Mouse (Mus musculus) heart, adult 18-20 months (tissue): ENCODE measurements around the gene Fiz1. TPM values are rescaled to one million over a fixed set of nuclear protein-coding genes. Genes with fewer than 3 reads are reported as not detected.

Experiments
- DNase-seq, 2 experiments: peaks; one replicate each; pipeline ENCODE4 v3.0.0; 2021 to 2022; ENCODE audit warnings: mixed read lengths in 1 of 2
- long read RNA-seq, 2 experiments: library from polyadenylated mRNA; stranded (forward); transcript quantifications; one replicate each; pipeline ENCODE4 v2.0.0; 2021
- total RNA-seq, 2 experiments: library from RNA; stranded (reverse); gene quantifications; 2 replicates each; pipeline ENCODE4 v1.2.3; 2021

The Fiz1 gene
- total RNA-seq: 10 to 100 TPM; 16.2 to 17.0 TPM
- long read RNA-seq, experiment 1, transcript Fiz1-201 (3 exons, 2,546 nt): major isoform, 10 of 15 reads
- long read RNA-seq, experiment 1, partial matches to known transcripts: 0 of 15 reads
- long read RNA-seq, experiment 1, other reads (novel, unspliced or antisense): 3 of 15 reads
- long read RNA-seq, experiment 2, transcript Fiz1-201 (3 exons, 2,546 nt): major isoform, 8 of 10 reads
- long read RNA-seq, experiment 2, partial matches to known transcripts: 0 of 10 reads
- long read RNA-seq, experiment 2, other reads (novel, unspliced or antisense): 1 of 10 reads

GRCm38 (mm10) chr7:5014251-5015117, at the start of gene Fiz1, which contains the start of gene Zfp524:
TSS of gene Fiz1 (minus strand) at chr7:5014697.
TSS of gene Zfp524 (plus strand) at chr7:5014415.
- DNase-seq: peak; percentile 96 to 100

DNA sequence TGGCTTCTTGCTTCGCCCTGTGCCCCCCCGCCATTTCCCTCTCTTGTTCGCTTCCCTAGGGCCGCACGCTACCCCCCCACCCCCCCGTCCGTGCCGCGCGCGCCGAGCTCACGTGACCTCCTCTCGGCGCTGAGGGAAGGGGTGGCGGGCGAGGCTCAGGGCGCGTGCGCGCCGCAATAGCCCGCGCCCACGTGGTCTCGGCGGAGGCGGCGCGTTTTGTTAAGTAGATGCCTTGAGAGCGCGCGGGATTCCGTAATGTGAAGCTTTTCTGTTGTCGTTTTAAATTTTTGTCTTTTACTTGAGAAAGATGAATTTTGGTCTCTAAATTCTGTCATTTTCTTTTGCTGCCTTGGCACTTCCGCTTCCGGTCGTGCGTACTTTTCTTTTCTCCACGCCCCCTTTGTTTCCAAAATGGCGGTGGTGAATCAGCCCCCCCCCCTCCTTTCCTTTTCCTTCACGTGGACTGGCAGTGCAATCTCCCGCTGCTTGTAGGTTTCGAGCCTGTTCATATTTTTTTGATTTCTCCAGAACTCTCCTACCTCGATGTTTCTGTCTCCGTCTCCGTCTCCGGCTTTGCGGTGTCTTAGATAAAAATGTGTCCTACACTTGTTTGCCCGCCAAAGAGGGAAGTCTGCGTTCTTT, 48.0 kb upstream of the Fiz1 start:
- DNase-seq: peak; percentile 77 to 82

DNA sequence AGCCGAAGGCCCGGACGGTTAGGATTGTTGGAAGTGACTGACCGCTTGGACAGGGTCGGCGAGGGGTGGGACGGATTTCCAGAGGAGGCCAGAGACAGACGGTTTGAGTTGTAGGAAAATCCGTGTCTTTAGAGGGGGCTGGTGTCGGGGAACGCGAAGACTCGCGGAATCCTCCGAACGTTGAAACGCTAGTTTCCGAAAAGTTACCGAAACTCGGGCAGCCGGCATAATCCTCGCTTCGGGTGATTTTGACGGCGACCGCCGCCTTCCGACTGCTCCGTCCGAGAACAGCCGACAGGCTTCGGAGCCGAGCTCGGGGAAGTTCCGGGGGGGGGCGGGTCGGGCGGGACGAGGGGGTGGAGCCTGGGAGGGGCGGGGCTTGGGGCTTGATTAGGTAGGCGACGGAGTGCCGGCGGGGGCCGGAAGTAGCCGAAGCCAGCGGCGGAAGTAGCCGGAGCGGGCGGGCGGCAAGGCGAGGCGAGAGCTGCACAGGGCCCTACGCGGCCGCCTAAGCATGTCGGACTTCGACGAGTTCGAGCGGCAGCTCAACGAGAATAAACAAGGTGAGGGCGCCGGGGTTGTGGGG, 47.4 kb upstream of the Fiz1 start, which contains the start of gene U2af2:
Gene U2af2, plus strand, starts transcription at position 370 of the 586 bp plus-strand sequence.
- DNase-seq: peak; percentile 94 to 95

DNA sequence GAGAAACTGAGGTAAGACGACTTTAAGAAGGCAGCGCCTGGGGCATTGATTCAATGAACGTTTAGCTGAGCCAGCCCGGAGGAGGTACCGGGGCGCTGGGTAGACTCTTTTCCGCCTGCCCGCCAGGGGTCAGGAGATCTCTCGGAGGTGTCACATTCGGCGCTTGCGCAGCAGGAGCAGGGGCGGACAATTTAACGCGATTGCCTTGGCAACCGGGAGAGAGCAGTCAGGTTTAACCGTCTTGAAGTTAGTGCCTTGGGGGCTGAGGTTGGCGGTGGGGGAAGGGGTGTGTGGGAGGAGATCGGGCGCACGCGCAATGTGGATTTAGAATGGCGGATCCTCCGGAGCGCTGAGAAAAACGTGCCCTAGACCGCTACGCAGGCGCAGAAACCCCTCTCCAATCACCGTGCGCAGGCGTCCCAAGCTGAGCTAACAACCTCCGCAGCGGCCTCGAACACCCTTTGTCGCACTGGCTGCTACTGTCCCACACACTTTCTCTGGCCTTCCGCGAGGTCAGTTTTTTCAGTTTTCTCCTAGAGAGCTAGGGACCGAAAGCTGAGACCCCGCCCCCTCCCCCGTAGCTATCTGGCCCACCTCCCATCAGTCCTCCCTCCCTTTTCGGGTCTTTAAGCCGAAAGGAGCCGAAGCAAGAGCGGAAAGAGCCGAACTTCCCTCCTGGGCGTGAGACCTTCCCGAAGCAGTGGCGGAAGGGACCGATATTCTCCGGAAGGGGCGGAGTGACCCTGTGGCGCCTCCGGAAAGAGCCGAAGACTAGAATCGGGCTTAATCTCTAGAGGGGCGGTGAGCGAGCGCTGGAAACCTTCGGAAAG, 46.7 kb upstream of the Fiz1 start:
- peak; percentile 98 to 100 for DNase-seq

DNA sequence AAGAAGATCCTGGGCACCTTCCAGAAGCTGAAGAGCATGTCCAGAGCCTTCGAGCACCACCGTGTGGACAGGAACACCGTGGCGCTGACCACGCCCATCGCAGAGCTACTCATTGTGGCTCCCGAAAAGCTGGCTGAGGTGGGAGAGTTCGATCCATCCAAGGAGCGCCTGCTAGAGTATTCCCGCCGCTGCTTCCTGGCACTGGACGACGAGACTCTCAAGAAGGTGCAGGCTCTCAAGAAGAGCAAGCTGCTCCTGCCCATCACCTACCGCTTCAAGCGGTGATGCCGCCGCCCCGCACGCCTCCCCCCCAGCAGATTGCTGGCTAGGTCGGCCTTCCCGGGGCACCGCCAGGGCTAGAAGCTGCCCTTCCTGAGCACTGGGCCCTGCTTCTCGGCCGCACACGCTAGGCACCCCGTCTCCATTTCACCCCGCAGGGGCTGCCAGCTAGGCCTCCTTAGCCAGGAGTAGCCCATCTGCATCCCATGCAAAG, 45.8 kb upstream of the Fiz1 start:
- DNase-seq: peak; percentile 85

DNA sequence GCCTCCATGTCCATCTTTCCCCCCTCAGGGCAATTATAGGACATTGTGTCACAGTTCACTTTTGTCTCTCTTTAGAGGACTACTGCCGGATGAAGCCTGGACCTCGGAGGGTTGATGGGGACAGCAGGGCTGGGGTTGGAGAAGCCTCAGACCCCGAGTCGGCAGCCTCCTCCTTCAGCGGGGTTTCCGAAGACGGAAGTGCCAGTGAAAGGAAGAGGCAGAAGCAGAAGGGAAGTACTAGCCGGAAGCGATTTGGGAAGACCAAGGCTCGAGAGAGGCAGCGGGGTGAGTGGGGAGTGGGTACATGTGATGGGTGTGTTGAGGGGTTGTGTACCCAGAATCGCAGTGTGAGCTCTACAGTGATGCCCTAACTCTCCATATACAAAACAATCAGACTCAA, 44.9 kb upstream of the Fiz1 start:
- DNase-seq: peak in 1 of 2 experiments; percentile 41

GRCm38 (mm10) chr7:5058631-5059030, 44.1 kb upstream of the Fiz1 start:
- no peak for DNase-seq

- no peak for DNase-seq
Measured at GRCm38 (mm10) chr7:5057804-5058203, 43.3 kb upstream of the Fiz1 start.

DNA sequence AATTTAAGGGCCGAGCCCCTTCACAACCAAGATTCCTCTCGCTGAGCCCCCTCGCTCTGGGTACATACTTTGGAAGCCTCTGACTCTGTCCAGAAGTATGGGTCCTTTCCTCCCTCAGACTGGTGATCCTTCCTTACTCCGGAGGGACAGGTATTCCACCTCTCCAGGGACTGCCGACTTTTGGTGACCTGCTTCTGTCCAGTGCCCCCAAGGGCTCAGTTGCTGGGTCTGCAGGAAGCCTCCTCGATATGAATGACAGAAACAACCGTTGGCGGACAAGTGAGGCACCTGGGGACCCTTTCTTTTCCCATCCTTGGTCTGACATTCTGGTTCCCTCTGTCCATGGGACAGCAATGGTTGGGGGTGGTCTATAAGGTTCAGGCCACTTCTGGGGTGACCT, 42.9 kb upstream of the Fiz1 start:
- no peak for DNase-seq

DNA sequence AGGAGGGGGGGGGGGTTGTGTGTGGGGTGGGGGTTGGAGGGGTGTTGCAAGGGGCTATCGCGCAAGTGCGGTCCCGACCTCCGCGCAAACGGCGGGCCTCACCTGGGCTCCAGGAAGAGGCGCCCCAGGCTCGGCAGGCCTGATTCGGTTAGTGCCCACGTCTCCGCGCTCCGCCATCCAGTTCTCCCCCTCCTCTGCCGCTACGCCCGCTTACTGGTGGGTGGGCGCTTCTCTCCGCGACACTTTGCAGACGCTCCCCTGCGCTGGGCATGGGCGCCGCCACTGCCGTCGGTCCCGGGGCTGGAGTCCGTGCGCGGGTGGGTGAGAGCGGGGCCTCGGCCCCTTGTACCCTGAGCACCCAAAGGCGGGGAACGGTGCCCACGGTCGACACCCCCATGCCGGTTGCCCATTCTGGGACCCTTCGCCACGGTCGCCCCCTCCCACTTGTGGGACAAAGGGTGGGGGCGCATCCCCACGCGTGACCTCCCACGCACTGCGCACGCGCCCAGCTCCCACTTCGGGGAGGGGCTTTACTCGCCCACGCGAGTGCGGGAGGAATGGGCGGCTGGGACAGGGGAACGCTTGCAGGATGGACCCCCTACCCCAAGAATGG, 42.3 kb upstream of the Fiz1 start:
- no peak for DNase-seq

- no peak for DNase-seq
Measured at GRCm38 (mm10) chr7:5053456-5054179, 39.1 kb upstream of the Fiz1 start.

DNA sequence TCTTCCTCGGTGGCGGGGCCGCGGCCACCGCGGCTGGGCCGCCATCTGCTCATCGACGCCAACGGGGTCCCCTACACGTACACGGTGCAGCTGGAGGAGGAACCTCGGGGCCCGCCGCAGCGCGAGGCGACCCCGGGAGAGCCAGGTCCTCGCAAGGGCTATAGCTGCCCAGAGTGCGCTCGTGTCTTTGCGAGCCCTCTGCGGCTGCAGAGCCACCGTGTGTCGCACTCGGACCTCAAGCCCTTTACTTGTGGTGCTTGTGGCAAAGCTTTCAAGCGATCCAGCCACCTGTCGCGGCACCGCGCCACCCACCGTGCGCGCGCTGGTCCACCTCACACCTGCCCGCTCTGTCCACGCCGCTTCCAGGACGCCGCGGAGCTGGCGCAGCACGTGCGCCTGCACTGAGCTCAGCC, 38.4 kb upstream of the Fiz1 start:
- no peak for DNase-seq

DNA sequence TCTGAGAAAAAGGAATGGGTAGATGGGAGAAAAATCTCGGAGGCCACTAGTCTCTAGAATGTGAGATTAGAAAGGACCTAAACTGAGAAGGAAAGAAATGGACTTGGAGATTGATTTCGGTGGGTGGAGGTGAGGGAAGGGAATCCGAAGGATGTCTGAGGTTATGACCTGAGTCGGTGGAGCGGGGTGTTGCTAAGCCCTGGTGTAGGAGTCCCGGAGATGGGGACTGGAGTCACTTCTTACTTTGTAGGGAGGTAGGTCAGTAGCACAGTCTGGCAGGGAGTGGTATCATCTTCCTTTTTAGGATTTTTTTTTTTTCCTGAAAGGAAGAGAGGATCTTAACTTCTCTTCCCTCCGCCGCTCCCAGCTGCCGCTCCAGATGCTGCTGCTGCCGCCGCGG, 37.9 kb upstream of the Fiz1 start:
- DNase-seq: no peak

DNA sequence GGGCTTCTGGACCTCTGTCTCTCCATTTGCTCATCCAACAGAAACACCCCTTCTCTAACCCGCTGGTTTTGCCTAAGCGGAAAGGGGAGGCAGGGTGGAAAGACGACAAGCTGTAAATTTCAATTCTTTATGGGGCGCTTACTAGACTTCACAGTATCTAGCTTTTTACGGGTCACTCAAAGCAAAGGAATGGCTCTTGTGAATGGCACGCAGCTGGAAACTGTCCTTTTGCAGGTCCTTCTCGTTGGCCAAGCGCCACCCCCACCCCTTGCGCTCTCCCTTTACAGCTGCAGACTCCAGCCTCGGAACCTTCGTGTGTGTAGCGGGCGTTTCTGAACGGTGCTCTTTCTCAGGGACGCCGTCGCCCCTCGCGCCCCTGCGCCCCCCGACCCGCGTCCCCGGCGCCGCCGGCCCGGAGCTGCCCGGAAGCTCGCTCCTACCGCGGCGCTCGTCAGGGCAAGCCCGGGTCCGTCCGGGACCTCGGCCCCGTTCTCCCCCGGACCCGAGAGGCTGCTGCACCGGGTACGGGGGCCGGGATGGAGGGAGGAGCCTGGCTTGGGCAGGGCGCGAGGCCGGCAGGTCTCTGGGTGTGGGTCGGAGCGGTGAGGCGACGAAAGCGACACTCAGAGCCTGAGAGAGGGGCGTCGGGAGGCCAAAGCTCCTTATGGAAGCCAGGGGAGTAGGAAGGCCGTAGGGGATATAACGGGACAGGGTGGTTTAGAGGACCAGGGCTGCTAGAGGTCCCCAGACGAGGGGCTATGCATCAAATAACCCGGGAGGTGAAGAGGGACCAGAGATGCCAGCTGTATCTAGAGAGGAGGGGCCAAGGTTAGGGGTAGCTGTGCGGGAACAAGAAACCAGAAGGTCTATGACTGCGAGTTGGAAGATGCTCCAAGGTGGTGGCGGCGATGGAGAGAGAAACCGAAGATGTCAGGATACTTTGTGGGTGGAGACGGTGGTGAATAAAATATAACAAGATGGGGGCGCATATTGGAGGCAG, 37.0 kb upstream of the Fiz1 start, which contains the start of gene Zfp580:
Gene Zfp580, plus strand, starts transcription at position 346 of the 1,000 bp plus-strand sequence.
- peak; percentile 80 to 85 for DNase-seq

GRCm38 (mm10) chr7:5047313-5047712, 32.8 kb upstream of the Fiz1 start:
- DNase-seq: peak; percentile 49 to 70

GRCm38 (mm10) chr7:5046112-5046511, 31.6 kb upstream of the Fiz1 start:
- no peak for DNase-seq

- no peak for DNase-seq
Measured at GRCm38 (mm10) chr7:5044981-5045380, 30.5 kb upstream of the Fiz1 start.

GRCm38 (mm10) chr7:5038940-5039339, 24.4 kb upstream of the Fiz1 start:
- DNase-seq: no peak
